Mouse (Mus musculus) heart, embryonic 10.5 days (tissue): ENCODE measurements around the gene Mctp2. TPM values are rescaled to one million over a fixed set of nuclear protein-coding genes. Genes with fewer than 3 reads are reported as not detected.

ENCODE experiments used
- DNase-seq: peaks from one replicate; pipeline ENCODE4 v3.0.0-alpha.2; 2017; ENCODE audit warnings: low spot score
- H3K27ac ChIP-seq: fragments of 300-500 bp; sonication (generic); 2 replicates; pipeline ENCODE4 v1.5.1; 2016; ENCODE audit warnings: mild to moderate bottlenecking
- H3K27me3 ChIP-seq: fragments of 300-500 bp; sonication (generic); 2 replicates; pipeline ENCODE4 v1.6.1; 2016; ENCODE audit warnings: mild to moderate bottlenecking; ENCODE audit not compliant: poor library complexity, insufficient read depth, severe bottlenecking
- H3K36me3 ChIP-seq: fragments of 300-500 bp; sonication (generic); 2 replicates; pipeline ENCODE4 v1.6.1; 2016; ENCODE audit warnings: mild to moderate bottlenecking, moderate library complexity
- H3K4me1 ChIP-seq: fragments of 300-500 bp; sonication (generic); 2 replicates; pipeline ENCODE4 v1.6.1; 2016; ENCODE audit warnings: mild to moderate bottlenecking
- H3K4me3 ChIP-seq: fragments of 300-500 bp; sonication (generic); 2 replicates; pipeline ENCODE4 v1.5.1; 2016; ENCODE audit warnings: mild to moderate bottlenecking, moderate library complexity
- H3K9me3 ChIP-seq: fragments of 300-500 bp; sonication (generic); 2 replicates; pipeline ENCODE4 v1.6.1; 2016; ENCODE audit warnings: mild to moderate bottlenecking, moderate library complexity
- WGBS: fragments of 180-500 bp; shearing (Covaris S2); methylation state at CpG from one replicate; pipeline ENCODE4 v1.1.7; 2016; 5-methylcytosine and 5-hydroxymethylcytosine counted together
- polyA plus RNA-seq: library from polyadenylated mRNA; unstranded; fragments of >200 nt; fragmentation: Nextera tagmentation; extraction: Ambion mirVana; gene quantifications from 2 replicates; pipeline ENCODE4 v1.2.1, GENCODE M21; 2016

The Mctp2 gene
- polyA plus RNA-seq, 1 experiment from 2014 or later, result 0.36 TPM

DNA sequence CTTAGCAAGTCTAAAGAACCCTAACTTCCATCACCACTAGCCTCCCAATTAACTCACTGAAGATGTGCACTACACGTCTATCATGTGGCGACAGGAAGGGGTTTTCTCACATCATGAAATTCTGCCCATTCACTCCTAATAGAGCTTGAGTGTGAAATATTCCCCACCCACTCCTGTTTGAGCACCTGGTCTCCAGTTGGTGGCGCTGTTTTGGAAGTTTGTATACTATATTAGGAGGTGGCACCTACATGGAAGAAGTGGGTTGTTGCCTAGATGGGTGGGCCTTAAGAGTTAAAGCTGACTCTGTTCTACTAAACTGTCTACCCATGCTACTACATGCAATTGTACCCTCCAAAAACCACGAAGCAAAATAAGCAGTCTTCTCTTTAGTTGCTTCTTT is 4.7 kb downstream of the Mctp2 start:
- peaks cover 19% of the 10 kb centered on the region; the same call in 1 of the 2 replicates for H3K27me3 ChIP-seq
- 69% methylated on average over 4 of the region's 4 CpGs for WGBS
- no peaks in the 10 kb centered on the region for H3K36me3 ChIP-seq
- no peak overlapping the region for H3K4me3 ChIP-seq
- H3K27ac ChIP-seq, result no peak overlapping the region
- H3K4me1 ChIP-seq, result no peaks in the 10 kb centered on the region
- H3K9me3 ChIP-seq, result no peaks in the 10 kb centered on the region
- DNase-seq, result no peak

DNA sequence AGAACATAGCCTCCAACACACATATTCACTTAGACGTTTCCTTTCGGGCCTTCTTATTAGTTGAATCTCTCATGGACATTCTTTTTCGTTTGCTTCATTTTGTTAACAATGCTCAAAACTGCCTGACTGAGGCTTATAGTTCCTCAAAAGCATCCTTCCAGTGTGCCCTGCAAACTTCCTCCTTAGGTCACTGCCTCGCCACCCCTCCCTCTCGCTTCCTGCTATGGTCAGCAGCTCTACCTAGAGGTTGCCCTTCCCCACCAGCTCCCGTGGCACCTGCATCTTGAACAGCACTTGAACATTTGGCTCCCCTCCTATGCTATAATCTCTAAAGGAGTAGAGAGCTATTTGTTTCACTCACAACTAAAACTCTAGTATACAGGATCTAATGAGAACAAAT is 6.7 kb downstream of the Mctp2 start:
- Histone ChIP-seq H3K9me3 (no peaks in the 10 kb centered on the region), H3K36me3 (no peaks in the 10 kb centered on the region), H3K27ac (no peak overlapping the region), H3K4me1 (no peaks in the 10 kb centered on the region), H3K27me3 (0 out of 2 replicates have a peak, but pooled peaks cover under 1% of the 10 kb centered on the region), H3K4me3 (no peak overlapping the region)
- DNase-seq, result no peak
- 79% methylated on average over 6 of the region's 6 CpGs for WGBS

DNA sequence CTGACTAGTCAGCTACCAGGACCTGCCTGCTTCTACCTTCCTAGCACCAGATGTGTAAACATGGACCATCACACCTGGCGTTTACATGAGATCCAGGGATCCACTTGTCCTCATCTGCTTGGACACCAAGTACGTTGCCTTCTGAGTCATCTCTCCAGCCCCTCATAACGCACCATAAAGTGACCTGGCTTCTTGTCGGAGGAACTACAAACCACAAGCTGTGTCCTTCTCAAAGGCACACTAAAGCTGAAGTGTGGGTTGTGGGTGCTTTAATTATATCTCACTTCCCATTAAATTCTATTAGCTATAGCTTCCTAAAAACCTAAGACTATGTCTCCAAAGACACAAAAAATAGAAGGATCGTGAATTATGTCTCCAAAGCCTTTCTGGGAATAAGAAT is 9.4 kb downstream of the Mctp2 start:
- no peak for DNase-seq
- H3K4me1 ChIP-seq, result no peaks in the 10 kb centered on the region
- no peaks in the 10 kb centered on the region for H3K9me3 ChIP-seq
- no peak overlapping the region for H3K27ac ChIP-seq
- no peaks in the 10 kb centered on the region for H3K36me3 ChIP-seq
- 80% methylated on average over 5 of the region's 5 CpGs for WGBS
- no peak overlapping the region for H3K4me3 ChIP-seq
- H3K27me3 ChIP-seq, result no peaks in the 10 kb centered on the region

DNA sequence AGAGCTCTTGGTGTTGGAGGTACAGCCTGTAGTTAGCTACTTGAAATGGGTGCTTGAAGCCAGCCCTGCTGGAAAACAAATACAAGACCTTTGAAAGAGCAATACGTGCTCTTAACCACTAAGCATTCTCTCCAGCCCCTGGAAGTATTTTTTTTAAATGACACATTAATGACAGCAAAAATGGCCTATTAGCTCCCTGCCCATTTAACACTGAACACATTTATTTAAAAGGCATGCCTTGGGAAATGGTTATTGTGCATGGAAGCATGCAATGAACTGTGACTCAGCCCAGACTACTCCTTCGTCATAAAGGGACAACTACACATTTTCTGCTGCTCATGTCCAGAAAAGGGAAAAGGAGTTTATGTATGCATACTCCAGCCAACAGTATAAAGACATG is 10.2 kb downstream of the Mctp2 start:
- Histone ChIP-seq H3K36me3 (no peaks in the 10 kb centered on the region), H3K4me1 (no peaks in the 10 kb centered on the region), H3K4me3 (no peak overlapping the region), H3K27ac (no peak overlapping the region), H3K9me3 (no peaks in the 10 kb centered on the region), H3K27me3 (no peaks in the 10 kb centered on the region)
- no peak for DNase-seq
- 82% methylated on average over 2 of the region's 2 CpGs for WGBS

DNA sequence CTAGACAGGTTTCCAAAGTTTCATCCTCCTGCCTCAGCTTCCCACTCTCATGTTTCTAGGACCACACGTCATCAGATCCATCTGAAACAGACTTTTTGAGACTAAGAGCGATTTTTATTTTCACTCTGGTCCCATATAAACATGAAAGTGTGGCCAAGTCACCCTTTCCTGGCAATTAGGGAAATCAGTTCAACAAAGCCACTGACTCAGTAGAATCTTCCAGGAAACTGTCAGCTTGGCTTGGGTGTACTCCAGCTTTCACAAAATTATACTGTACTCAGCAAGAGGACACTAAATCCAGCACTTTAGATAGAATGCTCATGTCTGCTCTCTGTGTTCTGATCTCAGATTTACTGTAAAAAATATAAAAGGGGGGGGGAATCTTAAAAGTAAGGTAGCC is 11.5 kb downstream of the Mctp2 start:
- Histone ChIP-seq H3K27me3 (no peaks in the 10 kb centered on the region), H3K4me3 (no peak overlapping the region), H3K4me1 (no peaks in the 10 kb centered on the region), H3K27ac (no peak overlapping the region), H3K9me3 (no peaks in the 10 kb centered on the region), H3K36me3 (no peaks in the 10 kb centered on the region)
- 60% methylated on average over 2 of the region's 2 CpGs for WGBS
- DNase-seq, result no peak

DNA sequence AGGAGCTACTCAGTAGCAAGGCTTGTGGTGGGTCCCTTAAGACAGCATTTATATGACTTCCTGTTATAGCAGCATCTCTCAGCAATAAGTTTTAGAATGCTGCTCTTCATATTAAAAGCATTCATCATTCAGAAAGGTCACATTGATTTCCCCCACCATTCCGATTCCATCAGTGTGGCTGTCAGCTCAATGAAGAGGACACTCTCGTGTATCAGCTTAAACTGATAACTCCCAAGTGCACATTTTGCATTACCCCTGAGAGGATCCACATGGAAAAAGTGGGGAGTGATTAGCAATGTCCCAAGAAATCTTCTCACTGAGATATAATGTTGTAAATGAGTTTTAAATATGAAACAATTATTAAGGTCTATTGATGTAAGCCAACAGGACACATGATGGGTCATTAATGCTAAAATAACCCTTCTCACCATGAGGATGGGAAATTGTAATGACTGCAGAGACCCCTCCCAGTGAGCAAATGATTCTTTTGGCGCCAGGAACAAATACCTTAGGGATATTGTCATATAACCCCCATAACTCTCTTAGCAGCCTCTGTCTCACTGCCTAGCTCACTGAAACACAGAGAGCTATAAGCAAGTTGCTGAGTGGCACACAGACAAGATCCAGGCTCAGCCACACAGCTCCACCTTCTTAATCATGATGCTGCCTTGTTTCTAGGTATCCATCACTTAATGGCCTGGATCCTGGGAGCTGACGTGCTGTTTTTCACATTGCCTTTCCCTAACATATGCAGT is 12.4 kb downstream of the Mctp2 start:
- H3K4me3 ChIP-seq, result no peak overlapping the region
- DNase-seq, result no peak
- whole genome bisulfite sequencing, result 59% methylated on average over 4 of the region's 4 CpGs
- H3K27ac ChIP-seq, result no peak overlapping the region
- no peaks in the 10 kb centered on the region for H3K4me1 ChIP-seq
- H3K36me3 ChIP-seq, result no peaks in the 10 kb centered on the region
- no peaks in the 10 kb centered on the region for H3K9me3 ChIP-seq
- H3K27me3 ChIP-seq, result no peaks in the 10 kb centered on the region

DNA sequence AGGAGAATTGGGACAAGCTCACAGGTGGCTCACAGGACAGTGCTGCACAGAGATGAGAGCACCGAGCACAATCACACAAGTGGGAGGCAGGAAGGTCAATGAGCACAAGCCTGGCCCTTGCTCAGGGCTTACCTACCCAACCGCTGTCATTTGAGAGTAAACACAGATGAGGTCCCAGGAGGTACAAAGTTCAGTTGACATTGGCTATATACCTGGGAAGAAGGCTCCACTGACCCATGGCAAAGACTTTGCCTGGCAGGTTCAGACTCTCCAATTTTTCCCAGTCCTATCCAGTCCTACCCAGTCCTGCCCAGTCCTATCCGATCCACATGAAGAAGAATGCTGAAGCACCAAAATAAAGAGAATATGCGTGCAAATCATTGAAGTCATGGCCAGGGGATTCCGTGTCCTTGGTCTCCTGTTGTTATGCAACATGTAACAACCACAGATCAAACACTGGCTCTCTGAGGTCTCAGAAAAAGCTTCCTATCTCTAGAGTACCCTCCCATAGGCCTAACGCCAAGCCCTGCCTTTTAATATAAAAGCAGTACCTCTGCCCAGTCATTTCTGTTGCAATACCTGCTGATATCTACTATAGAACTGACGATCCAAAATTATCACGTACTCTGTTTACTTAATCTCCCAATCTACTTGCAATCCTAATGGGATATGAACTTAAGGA is 14.0 kb downstream of the Mctp2 start:
- Histone ChIP-seq H3K9me3 (no peaks in the 10 kb centered on the region), H3K4me1 (no peaks in the 10 kb centered on the region), H3K27ac (no peak overlapping the region), H3K4me3 (no peak overlapping the region), H3K36me3 (no peaks in the 10 kb centered on the region), H3K27me3 (no peaks in the 10 kb centered on the region)
- WGBS, result 83% methylated on average over 8 of the region's 8 CpGs
- DNase-seq, result no peak

DNA sequence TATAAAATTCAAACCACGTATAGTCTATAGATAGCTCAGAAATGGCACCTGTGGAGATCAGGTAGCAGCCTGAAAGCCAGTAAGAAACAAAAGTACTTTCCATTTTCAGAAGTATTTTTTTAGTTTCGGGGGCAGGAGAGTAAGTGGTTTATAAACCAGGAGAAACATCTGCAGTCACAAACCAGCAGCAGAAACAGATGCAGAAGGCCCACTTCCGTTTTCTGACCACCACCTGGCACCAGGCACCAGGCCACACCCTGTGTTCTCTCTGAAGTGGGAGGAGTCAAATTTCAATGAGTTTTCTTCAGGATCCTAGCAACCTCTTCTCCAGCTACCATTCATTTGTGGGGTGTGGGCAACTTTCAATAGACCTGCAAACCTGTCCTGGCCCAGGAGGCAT is 25.7 kb downstream of the Mctp2 start:
- Histone ChIP-seq H3K27me3 (no peaks in the 10 kb centered on the region), H3K4me3 (no peak overlapping the region), H3K27ac (no peak overlapping the region), H3K36me3 (no peaks in the 10 kb centered on the region), H3K9me3 (no peaks in the 10 kb centered on the region), H3K4me1 (no peaks in the 10 kb centered on the region)
- no peak for DNase-seq
- WGBS, result 65% methylated on average over 3 of the region's 3 CpGs

DNA sequence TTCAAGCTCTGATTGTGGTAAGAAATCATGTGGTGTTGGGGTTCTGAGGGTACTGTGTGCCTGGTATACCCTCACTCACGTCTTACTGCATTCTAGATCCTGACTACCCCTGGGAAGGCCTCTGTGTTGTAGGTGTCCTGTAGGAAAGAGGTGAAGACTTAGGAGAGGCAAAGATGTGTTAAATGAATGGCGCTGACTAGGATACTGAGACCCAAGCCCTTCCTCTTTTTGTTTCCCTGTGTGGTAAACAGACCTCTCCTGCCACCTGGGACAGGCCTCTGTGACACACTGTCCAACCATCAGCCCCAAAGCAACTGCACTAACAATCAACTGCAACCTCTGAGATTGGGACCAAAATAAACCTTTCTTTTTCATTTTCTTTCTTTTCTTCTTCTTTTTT is 28.0 kb downstream of the Mctp2 start:
- Histone ChIP-seq H3K9me3 (no peaks in the 10 kb centered on the region), H3K4me1 (no peaks in the 10 kb centered on the region), H3K4me3 (no peak overlapping the region), H3K36me3 (no peaks in the 10 kb centered on the region), H3K27ac (no peak overlapping the region), H3K27me3 (no peaks in the 10 kb centered on the region)
- 80% methylated on average over 2 of the region's 2 CpGs for WGBS
- no peak for DNase-seq

DNA sequence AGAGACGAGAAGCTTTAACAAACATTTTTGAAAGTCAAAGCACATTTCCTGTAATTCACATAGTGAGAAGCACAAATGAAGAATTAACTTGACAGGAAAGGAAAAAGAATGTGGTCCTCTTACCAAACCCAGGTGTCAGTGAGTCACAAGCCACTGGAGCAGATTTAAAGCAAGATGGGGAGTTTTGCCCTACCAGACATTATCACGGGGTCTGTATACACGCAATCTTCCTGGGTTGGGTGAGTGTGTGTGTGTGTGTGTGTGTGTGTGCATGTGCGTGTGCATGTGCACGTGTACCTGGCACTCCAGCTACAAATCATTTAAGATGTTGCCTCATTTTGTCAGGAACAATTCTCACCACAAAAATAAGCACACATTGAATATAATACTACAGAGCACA is 30.9 kb downstream of the Mctp2 start:
- no peaks in the 10 kb centered on the region for H3K4me1 ChIP-seq
- no peaks in the 10 kb centered on the region for H3K36me3 ChIP-seq
- 78% methylated on average over 5 of the region's 5 CpGs for WGBS
- H3K27me3 ChIP-seq, result no peaks in the 10 kb centered on the region
- DNase-seq, result no peak
- no peaks in the 10 kb centered on the region for H3K9me3 ChIP-seq
- H3K27ac ChIP-seq, result no peak overlapping the region
- no peak overlapping the region for H3K4me3 ChIP-seq

DNA sequence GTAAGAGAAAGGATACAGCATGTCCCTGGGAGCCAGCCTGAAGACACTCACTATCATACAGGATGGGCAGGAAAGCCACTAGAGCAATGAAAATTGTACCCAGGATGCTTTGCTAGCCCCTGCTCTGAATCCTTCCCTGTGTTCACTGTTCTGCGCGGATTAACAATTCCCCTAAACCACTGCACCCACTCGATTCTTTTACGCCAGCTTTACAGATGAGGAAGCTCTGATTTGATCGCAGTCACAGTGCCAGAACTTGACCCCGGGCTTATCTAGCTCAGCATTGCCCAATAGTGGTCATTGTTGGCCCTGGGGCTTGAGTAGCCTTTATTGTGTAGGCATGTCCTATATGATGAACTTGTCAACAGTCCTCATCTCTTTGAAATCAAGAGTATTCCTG is 34.9 kb downstream of the Mctp2 start:
- Histone ChIP-seq H3K27me3 (no peaks in the 10 kb centered on the region), H3K9me3 (no peaks in the 10 kb centered on the region), H3K4me1 (no peaks in the 10 kb centered on the region), H3K36me3 (no peaks in the 10 kb centered on the region), H3K4me3 (no peak overlapping the region), H3K27ac (no peak overlapping the region)
- DNase-seq, result no peak
- 84% methylated on average over 6 of the region's 6 CpGs for WGBS

DNA sequence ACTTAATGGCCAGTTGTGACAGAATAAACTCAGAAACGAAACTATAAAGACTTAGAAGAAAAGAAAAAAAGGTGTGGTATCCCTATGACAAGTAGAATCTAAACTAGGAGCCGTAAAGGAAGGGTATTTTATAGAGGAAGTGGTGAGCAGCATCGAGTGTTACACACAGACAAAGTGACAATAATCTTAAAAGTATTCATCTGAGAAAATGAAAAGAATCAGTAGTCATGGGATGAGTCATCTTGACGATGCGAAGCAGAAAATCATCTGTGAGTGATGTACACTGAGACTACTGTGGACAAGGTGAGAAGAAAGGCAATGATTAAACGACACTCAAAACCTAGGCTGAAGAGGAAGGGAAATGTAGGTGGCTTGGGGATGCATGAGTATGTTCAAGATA is 36.4 kb downstream of the Mctp2 start:
- H3K9me3 ChIP-seq, result no peaks in the 10 kb centered on the region
- no peak overlapping the region for H3K4me3 ChIP-seq
- H3K27me3 ChIP-seq, result no peaks in the 10 kb centered on the region
- no peak overlapping the region for H3K27ac ChIP-seq
- 74% methylated on average over 6 of the region's 6 CpGs for WGBS
- H3K4me1 ChIP-seq, result no peaks in the 10 kb centered on the region
- DNase-seq, result no peak
- H3K36me3 ChIP-seq, result no peaks in the 10 kb centered on the region

DNA sequence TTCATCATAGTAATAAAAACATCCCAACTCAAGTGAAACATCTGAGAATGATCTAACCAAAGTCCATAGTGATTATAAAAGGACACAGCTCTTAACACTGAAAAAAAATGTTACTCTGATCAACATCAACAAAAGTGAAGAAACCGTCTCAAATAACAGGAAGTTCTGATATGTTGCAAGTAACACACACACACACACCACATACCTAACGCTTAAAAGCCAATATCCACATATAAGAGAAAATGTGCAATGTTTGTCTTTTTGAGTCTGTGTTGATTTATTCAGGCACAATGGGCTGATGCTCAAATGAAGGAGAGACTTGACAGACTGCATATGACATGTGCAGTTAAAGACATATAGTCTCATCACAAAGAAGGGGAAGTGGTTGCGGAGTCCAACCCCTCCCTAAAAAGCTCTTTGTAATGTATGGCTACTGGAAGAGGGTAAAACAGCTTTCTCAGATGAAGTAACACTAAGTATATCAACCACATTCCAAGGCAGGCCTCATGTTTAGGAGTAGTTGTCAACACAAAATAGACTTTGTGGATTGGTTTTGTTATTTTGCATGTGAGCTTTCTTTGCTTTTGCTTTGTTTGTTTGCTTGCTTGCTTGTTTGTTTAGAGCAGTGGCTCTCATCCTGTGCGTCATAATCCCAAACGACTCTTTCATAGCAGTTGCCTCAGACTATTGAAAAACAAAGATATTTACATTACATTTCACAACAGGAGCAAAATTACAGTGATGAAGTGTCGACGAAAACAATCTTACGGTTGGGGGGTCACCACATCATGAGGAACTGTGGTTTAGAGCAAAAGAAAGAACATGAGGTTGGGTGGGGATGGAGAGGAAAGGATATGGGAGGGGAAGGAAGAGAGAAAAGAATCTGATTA is 45.4 kb downstream of the Mctp2 start:
- Histone ChIP-seq H3K4me1 (no peaks in the 10 kb centered on the region), H3K9me3 (no peaks in the 10 kb centered on the region), H3K4me3 (no peak overlapping the region), H3K27ac (no peak overlapping the region), H3K27me3 (no peaks in the 10 kb centered on the region), H3K36me3 (no peaks in the 10 kb centered on the region)
- 87% methylated on average over 8 of the region's 8 CpGs for WGBS
- DNase-seq, result no peak
